ENCODE assay signal across 12 mouse cellular contexts in genomic region chr1:25033155-25034095, GRCm38 (mm10).
DNase-seq lines count a peak whose midpoint lies in the region; ATAC-seq and TF ChIP-seq lines count a peak whose summit lies in the region.
"Had no signal": no experiment of that assay in that cellular context is flagged by ENCODE, and none has a peak within 500 bp of the region (broad histone marks: within the 10 kb centered on the region; RNA-seq: fewer than 3 reads in every experiment).

No protein-coding gene starts in this region.

- H3K27ac ChIP-seq in forebrain, postnatal 0 days (ENCODE audit: low read depth, low read length) = 0 out of 2 replicates have a peak overlapping the region, but pooled peaks have one; percentile 21

- peak overlapping the region; percentile 4; the same call in 1 of the 2 replicates for H3K4me2 ChIP-seq in forebrain, postnatal 0 days (ENCODE audit: low read depth)
- H3K4me2 ChIP-seq: lung, embryonic 14.5 days had no signal

- H3K4me1 ChIP-seq in forebrain, postnatal 0 days (ENCODE audit: insufficient read depth) = peaks cover 8% of the 10 kb centered on the region; the same call in 1 of the 2 replicates

- WGBS in forebrain, postnatal 0 days = 29% methylated on average over 8 of the region's 8 CpGs

- no peak overlapping the region for H3K4me3 ChIP-seq in forebrain, postnatal 0 days (ENCODE audit: low read depth, low read length)

- TF ChIP-seq CTCF in forebrain, postnatal 0 days (IDR thresholded peaks at IDR 0.05; ENCODE audit: low read depth) = no peak

- ATAC-seq in forebrain, postnatal 0 days = peak; percentile 98
- ATAC-seq in CD4-positive, CD25-positive, alpha-beta regulatory T cell, adult 4 months = no peak

- peak; percentile 26 to 47 for DNase-seq in right cerebral cortex, adult 2 months (ENCODE audit: low spot score in 2 of 2)
- no peak for DNase-seq in right cerebral cortex, postnatal 14 days
- peak; percentile 64 for DNase-seq in forebrain, postnatal 0 days
- peak; percentile 51 for DNase-seq in mesoderm, embryonic 11.5 days (ENCODE audit: low read depth, low spot score)
- peak; percentile 77 for DNase-seq in telencephalon, adult 2 months (ENCODE audit: low read depth, low spot score)
- DNase-seq in gastrocnemius, postnatal 4 days (ENCODE audit: low spot score in 2 of 2) = no peak
- DNase-seq in gastrocnemius, adult 8-10 months (ENCODE audit: low spot score in 2 of 2) = no peak
- DNase-seq: gastrocnemius, postnatal 14 days; kidney, postnatal 4 days; lung, embryonic 14.5 days had no signal

- H3K9me3 ChIP-seq in forebrain, postnatal 0 days (ENCODE audit: low read length) = no peaks in the 10 kb centered on the region

- no peak overlapping the region for H3K9ac ChIP-seq in forebrain, postnatal 0 days
- H3K9ac ChIP-seq: lung, embryonic 14.5 days had no signal

- H3K27me3 ChIP-seq in forebrain, postnatal 0 days (ENCODE audit: insufficient read depth, low read length) = no peaks in the 10 kb centered on the region
- H3K27me3 ChIP-seq: CH12.LX had no signal

- no peaks in the 10 kb centered on the region for H3K36me3 ChIP-seq in forebrain, postnatal 0 days (ENCODE audit: insufficient read depth)

Comparison
In these comparisons a context has a peak if more than half of its experiments do, and no peak if none do; other contexts are left out.
1. DNase-seq: peak in right cerebral cortex, adult 2 months (2 of 2), forebrain, postnatal 0 days (single experiment), mesoderm, embryonic 11.5 days (single experiment) and telencephalon, adult 2 months (single experiment); none in right cerebral cortex, postnatal 14 days (single experiment), gastrocnemius, postnatal 4 days (0 of 2) and gastrocnemius, adult 8-10 months (0 of 2).